24 mouse cellular contexts compared by ENCODE assay signal in genomic region chr13:81860683-81861082, GRCm38 (mm10).
"Had no signal": no experiment of that assay in that cellular context is flagged by ENCODE, and none has a peak within 500 bp of the region (broad histone marks: within the 10 kb centered on the region; RNA-seq: fewer than 3 reads in every experiment).

No protein-coding gene starts in this region.

- H3K9ac ChIP-seq: hindbrain, embryonic 13.5 days; hindbrain, embryonic 15.5 days; kidney, embryonic 15.5 days; limb, embryonic 13.5 days; limb, embryonic 15.5 days; liver, embryonic 12.5 days; liver, embryonic 14.5 days had no signal

- H3K4me2 ChIP-seq: hindbrain, embryonic 13.5 days; hindbrain, embryonic 15.5 days; kidney, embryonic 15.5 days; limb, embryonic 13.5 days; limb, embryonic 15.5 days; liver, embryonic 12.5 days had no signal

- H3K4me3 ChIP-seq: hindbrain, embryonic 13.5 days; hindbrain, embryonic 15.5 days; kidney, embryonic 15.5 days; limb, embryonic 13.5 days; limb, embryonic 15.5 days; liver, embryonic 12.5 days had no signal

- H3K9me3 ChIP-seq: hindbrain, embryonic 13.5 days; hindbrain, embryonic 15.5 days; kidney, embryonic 15.5 days; limb, embryonic 13.5 days; limb, embryonic 15.5 days; liver, embryonic 12.5 days had no signal

- H3K4me1 ChIP-seq: hindbrain, embryonic 13.5 days; hindbrain, embryonic 15.5 days; kidney, embryonic 15.5 days; limb, embryonic 13.5 days; limb, embryonic 15.5 days; liver, embryonic 12.5 days had no signal

- DNase-seq: gastrocnemius, postnatal 14 days; gastrocnemius, postnatal 36 days; heart, adult 18-20 months; heart, postnatal 14 days; kidney, adult 11 months; kidney, adult 2 months; kidney, adult 9 months; kidney, postnatal 14 days; kidney, postnatal 36 days; layer of hippocampus, adult 9-11 months; layer of hippocampus, postnatal 36 days; left cerebral cortex, postnatal 4 days; lung, adult 18-20 months had no signal

- H3K36me3 ChIP-seq: hindbrain, embryonic 13.5 days; hindbrain, embryonic 15.5 days; kidney, embryonic 15.5 days; limb, embryonic 13.5 days; limb, embryonic 15.5 days; liver, embryonic 12.5 days had no signal

- ATAC-seq: forebrain, embryonic 16.5 days; hindbrain, postnatal 0 days; intestine, embryonic 16.5 days; liver, embryonic 12.5 days had no signal

- H3K27me3 ChIP-seq: hindbrain, embryonic 13.5 days; hindbrain, embryonic 15.5 days; kidney, embryonic 15.5 days; limb, embryonic 13.5 days; limb, embryonic 15.5 days; liver, embryonic 12.5 days had no signal

- H3K27ac ChIP-seq: hindbrain, embryonic 13.5 days; hindbrain, embryonic 15.5 days; hindbrain, postnatal 0 days; kidney, embryonic 15.5 days; kidney, postnatal 0 days; limb, embryonic 13.5 days; limb, embryonic 15.5 days; liver, embryonic 12.5 days; liver, embryonic 14.5 days had no signal
